ENCODE assay signal across 18 mouse cellular contexts in the genomic region with DNA sequence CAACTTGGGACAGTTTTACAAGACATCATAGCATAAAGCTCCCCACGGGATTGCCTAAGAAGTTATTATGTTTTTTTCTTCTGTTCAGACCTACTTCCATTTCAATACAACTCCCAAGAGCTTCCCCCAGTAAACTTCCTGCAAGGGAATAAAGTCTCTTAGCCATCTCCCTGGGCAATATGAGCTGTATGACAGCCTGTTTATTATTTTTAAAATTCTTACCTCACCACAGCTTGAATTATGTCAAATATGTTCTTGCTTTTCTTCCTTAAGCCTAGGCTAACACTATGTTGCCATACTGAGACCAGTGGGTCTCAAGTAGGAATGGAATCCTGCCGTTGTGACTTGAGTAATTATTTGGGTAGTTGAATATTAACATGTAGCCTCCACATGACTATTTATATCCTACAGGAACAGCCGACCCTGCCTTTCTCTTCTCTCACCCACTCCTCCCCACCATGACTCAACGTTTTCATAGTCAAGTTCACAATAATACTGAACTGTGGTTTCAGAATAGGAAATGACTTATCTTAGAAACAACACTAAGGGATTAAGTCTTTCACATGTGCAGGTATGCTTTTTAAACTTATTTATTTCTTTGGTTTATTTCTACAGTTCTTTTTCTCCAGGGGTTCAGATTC. TPM values are rescaled to one million over a fixed set of nuclear protein-coding genes. Genes with fewer than 3 reads are reported as not detected.
DNase-seq lines count a peak whose midpoint lies in the region; ATAC-seq and TF ChIP-seq lines count a peak whose summit lies in the region.
"Had no signal": no experiment of that assay in that cellular context is flagged by ENCODE, and none has a peak within 500 bp of the region (broad histone marks: within the 10 kb centered on the region; RNA-seq: fewer than 3 reads in every experiment).

No protein-coding gene starts in this region.

- H3K9ac ChIP-seq in lung, embryonic 14.5 days, result no peak overlapping the region
- no peak overlapping the region for H3K9ac ChIP-seq in stomach, embryonic 14.5 days (replicated peaks; ENCODE audit: low read depth, low read length)
- H3K9ac ChIP-seq: embryonic facial prominence, embryonic 12.5 days; liver, embryonic 13.5 days; midbrain, embryonic 12.5 days had no signal

- ATAC-seq in lung, embryonic 14.5 days (ENCODE audit: insufficient read depth), result no peak
- peak; percentile 47 for ATAC-seq in granulocyte monocyte progenitor cell, adult 5-6 weeks (replicated peaks; ENCODE audit: poor library complexity, severe bottlenecking)
- ATAC-seq in stomach, embryonic 14.5 days (ENCODE audit: insufficient number of reproducible peaks, insufficient read depth, low FRiP score, low read depth), result peak; percentile 59
- ATAC-seq: forebrain, embryonic 14.5 days had no signal

- no peak overlapping the region for H3K4me2 ChIP-seq in lung, embryonic 14.5 days
- no peak overlapping the region for H3K4me2 ChIP-seq in stomach, embryonic 14.5 days (replicated peaks; ENCODE audit: low read depth, low read length)
- H3K4me2 ChIP-seq: embryonic facial prominence, embryonic 12.5 days; liver, embryonic 13.5 days; midbrain, embryonic 12.5 days had no signal

- H3K27ac ChIP-seq in lung, embryonic 14.5 days (ENCODE audit: low read depth), result peak overlapping the region; percentile 85
- peak overlapping the region; percentile 27; the same call in 1 of the 2 replicates for H3K27ac ChIP-seq in stomach, embryonic 14.5 days (ENCODE audit: low read length)
- H3K27ac ChIP-seq: embryonic facial prominence, embryonic 12.5 days; liver, embryonic 13.5 days; midbrain, embryonic 12.5 days had no signal

- H3K36me3 ChIP-seq in lung, embryonic 14.5 days (ENCODE audit: insufficient read depth), result no peaks in the 10 kb centered on the region
- no peaks in the 10 kb centered on the region for H3K36me3 ChIP-seq in stomach, embryonic 14.5 days (ENCODE audit: control insufficient read depth, insufficient read depth, low read length)
- H3K36me3 ChIP-seq: embryonic facial prominence, embryonic 12.5 days; liver, embryonic 13.5 days; midbrain, embryonic 12.5 days had no signal

- no peak overlapping the region for H3K4me3 ChIP-seq in lung, embryonic 14.5 days (ENCODE audit: low read depth, low read length)
- H3K4me3 ChIP-seq in stomach, embryonic 14.5 days (ENCODE audit: low read depth, low read length), result no peak overlapping the region
- H3K4me3 ChIP-seq: embryonic facial prominence, embryonic 12.5 days; liver, embryonic 13.5 days; midbrain, embryonic 12.5 days had no signal

- peaks cover 17% of the 10 kb centered on the region; the same call in 1 of the 2 replicates for H3K4me1 ChIP-seq in lung, embryonic 14.5 days (ENCODE audit: insufficient read depth)
- H3K4me1 ChIP-seq in stomach, embryonic 14.5 days (ENCODE audit: control insufficient read depth, insufficient read depth, low read length), result peaks cover 8% of the 10 kb centered on the region; the same call in 1 of the 2 replicates
- H3K4me1 ChIP-seq: embryonic facial prominence, embryonic 12.5 days; midbrain, embryonic 12.5 days had no signal

- TF ChIP-seq CTCF in lung, embryonic 14.5 days (IDR thresholded peaks at IDR 0.05; ENCODE audit: low read depth), result no peak

- H3K9me3 ChIP-seq in lung, embryonic 14.5 days (ENCODE audit: low read depth, low read length), result no peaks in the 10 kb centered on the region
- no peaks in the 10 kb centered on the region for H3K9me3 ChIP-seq in stomach, embryonic 14.5 days (ENCODE audit: control insufficient read depth, low read depth, low read length)
- H3K9me3 ChIP-seq: embryonic facial prominence, embryonic 12.5 days; liver, embryonic 13.5 days; midbrain, embryonic 12.5 days had no signal

- 28% methylated on average over 4 of the region's 4 CpGs for WGBS in lung, embryonic 14.5 days
- 34% methylated on average over 4 of the region's 4 CpGs for WGBS in stomach, embryonic 14.5 days

- no peaks in the 10 kb centered on the region for H3K27me3 ChIP-seq in lung, embryonic 14.5 days (ENCODE audit: insufficient read depth, low read length)
- H3K27me3 ChIP-seq in stomach, embryonic 14.5 days (ENCODE audit: control insufficient read depth, insufficient read depth, low read length), result no peaks in the 10 kb centered on the region
- H3K27me3 ChIP-seq: embryonic facial prominence, embryonic 12.5 days; midbrain, embryonic 12.5 days had no signal

- DNase-seq in lung, embryonic 14.5 days, result no peak
- DNase-seq in lung, postnatal 4 days, result no peak
- peak; percentile 58 for DNase-seq in MEL-GATA-1-ER (ENCODE audit: extremely low read depth, low read depth)
- no peak for DNase-seq in thymus, postnatal 0 days (ENCODE audit: low spot score)
- DNase-seq in thymus, postnatal 36 days, result no peak
- DNase-seq in kidney, adult 8-10 months, result no peak
- DNase-seq: cerebellum, adult 9-11 months; gastrocnemius, postnatal 25 days; heart, postnatal 10 days; liver, embryonic 13.5 days had no signal

RNA-seq across cellular contexts. Expression of a gene that starts 21.5 kb away (rescaled TPM):
- 1.1 TPM in 2 replicates for polyA plus RNA-seq in lung, embryonic 14.5 days (2014; fragmentation: Nextera tagmentation; extraction: Ambion mirVana)
- 1.4 TPM in 1 of 2 replicates, not detected in the other for total RNA-seq in granulocyte monocyte progenitor cell, adult 5-6 weeks (2014; fragmentation: Nextera tagmentation)
- 0.77 TPM in 1 of 2 replicates, not detected in the other for total RNA-seq in granulocyte monocyte progenitor cell, adult 5-6 weeks (2017)
- 0.48 and 3.7 TPM in 2 replicates for polyA plus RNA-seq in stomach, embryonic 14.5 days (2014; fragmentation: Nextera tagmentation; extraction: Ambion mirVana)
- 0.72 and 1.1 TPM in 2 replicates for polyA plus RNA-seq in thymus, postnatal 0 days (2015; fragmentation: Nextera tagmentation; extraction: Ambion mirVana)
- total RNA-seq: gastrocnemius, postnatal 25 days; heart, postnatal 10 days had no signal
- polyA plus RNA-seq: midbrain, embryonic 12.5 days had no signal

RNA-seq across cellular contexts. Expression of a gene that starts 23.1 kb away (rescaled TPM):
- polyA plus RNA-seq in lung, embryonic 14.5 days (2014; fragmentation: Nextera tagmentation; extraction: Ambion mirVana), result not detected in 2 replicates
- not detected in 2 replicates for total RNA-seq in granulocyte monocyte progenitor cell, adult 5-6 weeks (2014; fragmentation: Nextera tagmentation)
- 0.04 TPM in 1 of 2 replicates, not detected in the other for total RNA-seq in granulocyte monocyte progenitor cell, adult 5-6 weeks (2017)
- 0.09 and 0.11 TPM in 2 replicates for polyA plus RNA-seq in stomach, embryonic 14.5 days (2014; fragmentation: Nextera tagmentation; extraction: Ambion mirVana)
- polyA plus RNA-seq in thymus, postnatal 0 days (2015; fragmentation: Nextera tagmentation; extraction: Ambion mirVana), result 0.75 and 0.89 TPM in 2 replicates
- total RNA-seq: gastrocnemius, postnatal 25 days; heart, postnatal 10 days had no signal
- polyA plus RNA-seq: embryonic facial prominence, embryonic 12.5 days; forebrain, embryonic 14.5 days; intestine, embryonic 14.5 days; liver, embryonic 13.5 days; midbrain, embryonic 12.5 days; small intestine, adult 2 months had no signal

RNA-seq across cellular contexts. Expression of a gene that starts 24.9 kb away (rescaled TPM):
- polyA plus RNA-seq in lung, embryonic 14.5 days (2014; fragmentation: Nextera tagmentation; extraction: Ambion mirVana), result 768 and 894 TPM in 2 replicates
- total RNA-seq in granulocyte monocyte progenitor cell, adult 5-6 weeks (2014; fragmentation: Nextera tagmentation), result not detected in 2 replicates
- total RNA-seq in granulocyte monocyte progenitor cell, adult 5-6 weeks (2017), result not detected in 2 replicates
- polyA plus RNA-seq in stomach, embryonic 14.5 days (2014; fragmentation: Nextera tagmentation; extraction: Ambion mirVana), result 229 and 247 TPM in 2 replicates
- 53.9 and 64.3 TPM in 2 replicates for polyA plus RNA-seq in thymus, postnatal 0 days (2015; fragmentation: Nextera tagmentation; extraction: Ambion mirVana)

RNA-seq across cellular contexts. Expression of a gene that starts 41.2 kb away (rescaled TPM):
- 71.9 and 72.6 TPM in 2 replicates for polyA plus RNA-seq in lung, embryonic 14.5 days (2014; fragmentation: Nextera tagmentation; extraction: Ambion mirVana)
- total RNA-seq in granulocyte monocyte progenitor cell, adult 5-6 weeks (2014; fragmentation: Nextera tagmentation), result 1,912 and 2,149 TPM in 2 replicates
- 1,225 and 1,275 TPM in 2 replicates for total RNA-seq in granulocyte monocyte progenitor cell, adult 5-6 weeks (2017)
- polyA plus RNA-seq in stomach, embryonic 14.5 days (2014; fragmentation: Nextera tagmentation; extraction: Ambion mirVana), result 53.3 and 58.0 TPM in 2 replicates
- polyA plus RNA-seq in thymus, postnatal 0 days (2015; fragmentation: Nextera tagmentation; extraction: Ambion mirVana), result 966 and 1,117 TPM in 2 replicates

RNA-seq across cellular contexts. Expression of a gene that starts 43.0 kb away (rescaled TPM):
- polyA plus RNA-seq in lung, embryonic 14.5 days (2014; fragmentation: Nextera tagmentation; extraction: Ambion mirVana), result 3.3 and 3.6 TPM in 2 replicates
- 0.64 TPM in 1 of 2 replicates, not detected in the other for total RNA-seq in granulocyte monocyte progenitor cell, adult 5-6 weeks (2014; fragmentation: Nextera tagmentation)
- total RNA-seq in granulocyte monocyte progenitor cell, adult 5-6 weeks (2017), result 1.2 and 1.6 TPM in 2 replicates
- 4.4 and 5.5 TPM in 2 replicates for polyA plus RNA-seq in stomach, embryonic 14.5 days (2014; fragmentation: Nextera tagmentation; extraction: Ambion mirVana)
- polyA plus RNA-seq in thymus, postnatal 0 days (2015; fragmentation: Nextera tagmentation; extraction: Ambion mirVana), result 15.4 and 19.2 TPM in 2 replicates
- total RNA-seq: layer of hippocampus, adult 18-20 months had no signal
- polyA plus RNA-seq: forebrain, embryonic 14.5 days had no signal
